Mouse (Mus musculus) layer of hippocampus, adult 18-20 months (tissue): ENCODE measurements around the gene Prkag1. TPM values are rescaled to one million over a fixed set of nuclear protein-coding genes. Genes with fewer than 3 reads are reported as not detected.

Source experiments
- DNase-seq, 2 experiments: peaks; one replicate each; pipeline ENCODE4 v3.0.0; 2022; ENCODE audit warnings: low spot score in 2 of 2
- long read RNA-seq: library from polyadenylated mRNA; stranded (forward); transcript quantifications from one replicate; pipeline ENCODE4 v2.0.0, GENCODE M21; 2021
- total RNA-seq, 2 experiments: library from RNA; stranded (reverse); gene quantifications; 2 replicates each; pipeline ENCODE4 v1.2.3; 2021

Gene Prkag1
- 10 to 100 TPM; 50.6 to 51.1 TPM for total RNA-seq
- long read RNA-seq, transcript Prkag1-201 (12 exons, 1,652 nt): major isoform, 41 of 56 reads
- long read RNA-seq, partial matches to known transcripts: 9 of 56 reads
- long read RNA-seq, other reads (novel, unspliced or antisense): 6 of 56 reads

DNA sequence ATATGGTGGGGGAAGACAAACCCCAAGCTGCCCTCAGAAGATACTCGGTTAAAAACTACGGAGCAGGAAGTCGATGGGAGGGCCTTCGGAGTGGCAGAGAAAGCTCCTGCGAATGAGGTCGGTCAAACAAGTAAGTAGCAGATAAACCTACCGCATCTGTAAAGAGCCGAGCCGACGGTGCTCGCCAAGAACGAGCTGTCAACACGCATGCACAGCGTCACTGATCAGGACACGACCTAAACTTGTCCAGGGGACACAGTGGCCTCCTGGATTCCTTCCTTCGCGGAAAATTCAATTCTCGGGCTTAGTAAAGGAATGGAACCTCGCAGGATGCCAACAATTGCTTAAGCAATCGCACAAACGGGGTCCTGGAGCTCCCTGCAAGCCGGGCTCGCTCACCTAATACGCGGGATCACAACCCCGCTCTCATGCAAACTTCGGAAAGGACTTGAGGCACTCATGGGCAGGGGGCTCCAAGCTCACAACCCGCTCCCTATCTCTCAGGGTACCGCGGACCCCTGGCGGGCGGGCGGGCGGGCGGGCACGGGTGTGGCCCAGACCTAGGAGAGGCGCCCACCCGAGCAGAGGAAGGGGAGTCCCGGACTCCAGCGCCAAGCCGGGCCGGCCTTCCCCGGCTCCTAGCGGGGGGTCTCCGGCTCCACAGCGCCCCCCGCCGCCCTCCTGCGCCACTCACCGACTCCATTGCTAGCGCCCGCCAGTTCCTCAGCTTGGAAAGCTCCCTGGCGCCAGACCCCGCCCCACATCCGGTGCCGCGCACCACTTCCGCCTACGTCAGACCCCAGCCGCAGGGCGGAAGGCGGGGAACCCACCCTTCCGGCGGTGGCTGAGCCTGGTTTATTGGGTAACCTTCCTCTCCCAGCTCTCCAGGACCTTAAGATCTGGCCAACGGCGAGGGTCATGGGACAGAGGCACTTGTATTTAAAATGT, at the start of gene Prkag1:
TSS of gene Prkag1 (minus strand) at position 786 of the 948 bp plus-strand sequence.
- peak; percentile 94 to 95 for DNase-seq

DNA sequence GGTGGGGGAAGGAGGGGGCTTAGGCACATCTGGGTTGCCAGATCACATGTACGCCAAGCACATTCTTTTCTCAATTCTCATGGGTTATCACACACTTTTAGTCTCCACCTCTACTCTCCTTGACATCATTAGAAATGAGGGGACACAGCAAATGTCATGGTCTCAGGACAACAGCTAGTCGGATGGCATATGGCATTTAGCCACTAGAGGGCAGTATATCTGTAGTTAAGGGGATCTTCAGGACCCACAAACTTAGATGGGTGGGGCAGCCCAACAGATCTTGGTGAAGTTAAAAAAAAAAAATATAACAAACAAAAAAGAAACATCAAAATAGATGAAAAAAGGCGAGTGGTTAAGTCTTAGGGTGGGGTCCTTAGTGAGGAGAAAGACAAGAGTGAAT, 46.0 kb upstream of the Prkag1 start:
- DNase-seq: peak in 1 of 2 experiments; percentile 73

DNA sequence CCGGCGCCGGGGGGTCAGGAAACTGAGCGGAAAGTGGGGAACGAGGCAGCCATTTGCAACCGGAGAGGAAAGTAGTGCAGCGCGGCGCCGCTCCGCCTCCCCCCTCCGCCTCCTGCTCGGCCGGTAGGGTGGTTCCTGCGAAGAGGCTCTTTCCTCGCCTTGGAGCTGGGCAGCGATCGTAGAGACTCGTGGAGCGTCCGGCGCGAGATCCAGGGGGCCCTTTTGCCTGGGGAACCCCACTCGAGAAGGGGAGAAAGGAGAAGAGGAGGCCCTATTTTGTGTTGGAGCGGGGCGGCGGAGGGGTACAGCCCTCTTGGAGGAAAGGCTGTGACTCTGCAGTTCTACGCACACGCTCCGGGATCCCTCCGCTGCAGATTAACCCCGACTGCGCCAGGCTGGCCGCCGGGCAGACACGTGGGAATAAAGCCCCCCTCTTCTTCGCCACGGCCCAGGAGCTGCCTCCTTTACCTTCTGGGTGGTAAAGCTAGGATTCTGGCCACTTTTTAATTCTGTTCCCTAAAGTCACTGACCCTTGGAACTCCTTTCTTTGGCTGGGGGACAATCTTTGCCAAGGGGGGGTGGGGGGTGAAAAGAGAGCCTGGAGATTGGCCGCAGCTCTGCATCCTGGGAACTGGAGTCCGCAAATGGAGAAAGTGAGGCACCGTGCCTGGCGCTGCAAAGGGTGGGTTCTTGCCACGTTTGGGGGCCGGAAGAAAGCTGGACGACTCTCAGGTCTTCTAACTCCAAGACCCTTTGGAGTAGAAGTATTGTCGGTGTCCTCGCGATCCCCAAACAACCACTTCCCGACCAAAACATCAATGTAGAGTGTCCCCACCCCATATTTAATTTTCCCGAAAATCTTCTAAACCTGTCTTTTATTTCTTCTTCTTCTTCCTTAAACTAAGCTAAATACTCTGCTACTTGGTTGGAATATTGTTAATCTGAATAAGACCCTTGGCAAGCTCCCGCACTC, 40.9 kb upstream of the Prkag1 start:
- DNase-seq: peak; percentile 91 to 96

DNA sequence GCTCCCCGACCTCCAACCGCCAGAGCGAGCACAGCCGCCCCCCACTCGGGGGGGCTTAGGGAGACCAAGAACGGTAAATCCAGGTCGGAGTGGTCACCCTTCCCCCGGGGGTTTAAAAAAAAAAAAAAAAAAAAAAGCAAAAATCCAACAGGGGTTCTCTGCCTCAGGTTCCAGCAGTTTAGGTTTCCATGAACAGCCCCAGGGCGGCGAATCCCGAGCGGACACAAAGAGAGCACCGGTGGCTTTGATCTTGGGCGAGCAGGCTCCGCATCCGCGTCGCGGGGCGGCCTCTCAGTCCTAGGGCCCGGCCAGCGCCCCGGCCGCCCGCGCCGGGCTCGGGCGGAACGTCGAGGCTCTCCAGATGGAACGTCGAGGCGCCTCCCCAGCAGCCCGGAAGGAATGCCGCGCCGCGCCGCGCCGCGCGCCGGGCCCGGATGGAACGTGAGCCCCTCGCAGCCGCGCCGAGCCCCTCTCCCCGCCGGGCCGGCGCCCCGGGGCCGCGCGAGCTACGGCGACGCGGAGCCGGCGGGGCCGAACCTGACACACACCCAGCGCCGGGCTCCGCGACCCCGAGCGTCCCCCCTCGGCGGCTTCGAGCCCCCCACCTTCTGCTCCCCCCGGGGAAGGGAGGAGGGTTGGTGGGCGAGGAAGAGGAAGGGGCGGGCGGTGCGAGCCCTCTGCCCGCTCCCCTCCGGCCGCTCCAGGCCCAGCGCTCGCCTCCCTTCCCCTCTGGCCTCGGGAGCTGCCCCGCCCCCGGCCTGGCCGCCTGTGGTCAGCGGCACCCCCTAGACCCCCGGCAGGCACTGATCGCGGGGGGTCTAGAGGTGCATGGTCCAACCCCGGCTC, 40.0 kb upstream of the Prkag1 start, which contains the start of gene Kmt2d:
TSS of gene Kmt2d (minus strand) at position 135 of the 846 bp plus-strand sequence.
- DNase-seq: peak in 1 of 2 experiments; percentile 45

DNA sequence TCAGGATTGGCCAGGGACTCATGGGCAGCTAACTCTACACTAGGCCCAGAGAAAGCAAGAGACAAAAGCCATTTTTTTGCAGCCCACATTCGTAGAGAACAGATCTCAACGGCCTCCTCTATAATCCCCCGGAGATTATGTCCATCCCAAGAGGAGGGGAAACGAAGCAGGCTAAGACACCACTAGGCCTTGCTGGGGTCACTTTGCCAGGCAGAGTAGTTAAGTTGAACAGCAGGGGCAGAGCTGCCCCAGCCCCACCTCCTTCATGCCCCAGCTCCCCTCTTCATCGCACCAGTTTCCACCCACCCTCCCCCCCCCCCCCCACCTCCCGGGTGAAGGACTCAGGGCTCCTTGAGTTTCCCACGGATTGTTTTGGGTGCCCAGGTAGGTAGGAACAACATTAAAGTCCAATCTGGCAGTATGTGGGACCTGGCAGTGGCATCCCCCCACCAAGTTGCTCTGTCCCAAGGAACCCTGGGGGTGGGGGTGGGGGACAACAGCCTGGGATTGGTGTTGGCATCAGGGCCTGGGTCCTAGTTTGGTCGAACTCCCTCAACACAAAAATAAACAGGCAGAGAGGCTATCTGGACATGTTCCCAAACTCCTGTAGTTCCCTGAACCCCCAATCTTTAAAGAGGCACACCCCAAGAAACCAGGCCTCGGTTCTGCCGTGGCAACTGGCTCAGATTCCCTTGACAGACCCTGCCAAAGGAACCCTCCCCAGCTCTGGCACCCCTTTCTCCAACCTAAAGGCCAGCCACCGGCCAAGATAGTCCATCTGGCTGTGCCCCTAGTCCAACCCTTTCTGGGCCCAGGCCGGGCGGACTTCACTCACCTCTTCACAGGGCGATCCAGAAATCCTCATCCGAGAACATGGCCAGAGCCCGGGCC, 39.1 kb upstream of the Prkag1 start:
- DNase-seq: no peak

DNA sequence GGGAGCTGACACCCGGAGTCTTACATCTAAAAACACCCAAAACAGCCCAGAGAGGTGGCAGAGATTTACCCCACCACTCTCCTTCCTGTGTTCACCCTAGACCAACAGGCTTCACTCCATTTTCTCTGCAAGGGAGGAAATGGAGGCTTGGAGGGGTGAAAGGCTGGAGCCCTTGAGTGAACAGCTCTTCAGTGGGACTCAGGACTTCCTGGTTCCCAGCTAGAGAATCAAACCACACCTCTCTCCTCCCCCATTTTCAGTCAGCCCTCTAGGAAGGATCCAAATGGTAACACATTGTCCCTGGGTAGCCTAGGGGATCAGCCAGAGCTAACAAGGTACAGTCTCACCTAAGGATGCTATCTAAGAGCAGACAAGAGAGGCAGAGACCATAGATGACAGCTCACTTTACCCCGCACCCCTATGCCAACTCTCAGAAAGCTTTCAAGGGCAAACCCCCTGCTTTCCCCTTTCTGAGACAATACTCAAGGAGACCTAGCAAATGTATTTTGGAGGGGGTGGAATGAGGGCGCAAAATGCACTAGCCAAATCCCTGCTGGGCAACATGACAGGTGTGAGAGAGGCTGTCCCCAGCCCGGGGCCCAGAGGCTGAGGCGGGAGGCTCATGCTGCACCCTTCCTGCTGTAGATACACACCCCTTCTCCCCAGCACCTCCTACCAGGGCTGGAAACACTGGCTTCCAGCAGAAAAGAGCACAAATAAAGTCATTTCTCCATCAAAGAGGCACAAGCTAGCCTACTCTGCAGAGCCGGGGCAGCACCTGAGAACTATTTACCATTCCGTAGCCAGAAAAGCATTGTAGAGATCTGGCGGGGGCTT, 38.2 kb upstream of the Prkag1 start:
- DNase-seq: no peak

DNA sequence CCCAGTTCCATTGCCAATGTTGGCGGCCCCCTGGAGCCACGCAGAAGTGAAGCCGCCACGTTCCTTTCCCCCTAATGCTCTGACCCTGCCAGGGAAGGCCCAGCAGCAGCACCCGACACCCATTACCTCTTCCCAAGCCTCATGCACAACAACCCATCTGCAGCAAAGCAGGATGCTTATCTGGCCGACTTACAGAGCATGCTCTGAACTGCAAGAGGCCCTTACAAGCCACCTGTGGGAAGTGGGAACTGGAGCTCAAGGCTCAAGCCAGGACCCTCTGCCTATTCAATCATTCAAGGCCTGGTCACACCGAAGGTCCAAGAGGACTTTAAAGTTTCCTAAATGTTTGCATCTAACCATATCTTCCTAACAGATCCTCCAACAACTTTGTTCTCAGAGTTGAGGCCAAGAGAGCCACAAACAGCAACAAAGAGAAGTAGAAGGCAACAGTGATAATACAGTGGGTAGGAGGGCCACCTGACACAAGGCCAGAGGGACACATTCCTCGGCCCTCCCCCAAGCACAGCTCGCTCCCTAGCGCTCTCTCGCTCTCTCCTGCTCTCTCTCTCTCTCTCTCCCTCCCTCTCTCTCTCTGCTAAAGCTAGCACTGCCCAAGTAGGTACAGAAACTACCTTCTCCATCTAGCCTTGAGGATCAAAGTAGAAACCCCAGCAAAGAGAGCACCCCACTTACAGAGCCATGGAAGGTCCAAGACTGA, 37.2 kb upstream of the Prkag1 start:
- DNase-seq: no peak

DNA sequence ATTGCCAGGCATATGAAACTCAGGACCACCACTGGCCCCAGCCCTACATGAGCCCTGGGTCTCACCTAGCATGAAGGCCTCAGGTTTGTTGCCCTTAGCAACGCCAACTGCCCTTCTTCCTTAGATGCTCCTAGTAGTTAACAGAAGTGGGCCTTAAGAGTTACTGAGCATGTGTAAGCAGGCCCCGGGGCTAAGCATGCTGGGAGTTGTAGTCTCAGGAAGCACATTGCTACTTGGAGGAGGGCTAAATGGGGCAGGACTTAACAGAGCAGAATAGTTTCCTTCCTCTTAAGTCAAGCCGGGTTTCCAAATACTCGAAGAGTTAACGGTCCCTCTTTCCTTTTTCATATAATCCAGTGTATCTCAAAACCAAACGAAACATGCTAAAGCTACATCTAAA, 36.0 kb upstream of the Prkag1 start:
- DNase-seq: peak in 1 of 2 experiments; percentile 65

DNA sequence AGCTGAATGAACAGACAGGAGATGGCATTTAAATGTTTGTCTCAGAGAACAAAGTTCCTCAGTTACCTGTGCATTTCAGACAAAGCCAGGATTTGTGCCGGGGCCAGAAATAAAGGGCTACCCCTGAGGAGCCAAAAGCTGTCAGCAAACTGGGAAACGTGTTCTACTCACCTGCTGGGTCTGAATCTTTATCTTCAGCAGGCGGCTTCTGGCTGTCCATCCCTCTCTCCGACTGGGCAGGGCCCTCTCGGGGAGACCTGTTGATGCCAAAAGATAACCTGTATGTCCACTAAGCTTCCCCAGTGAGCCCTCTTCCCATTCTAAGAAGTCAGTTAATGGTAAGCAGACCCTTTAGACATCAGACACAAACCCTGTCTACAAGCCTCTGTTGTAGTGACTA, 35.2 kb upstream of the Prkag1 start:
- DNase-seq: no peak

DNA sequence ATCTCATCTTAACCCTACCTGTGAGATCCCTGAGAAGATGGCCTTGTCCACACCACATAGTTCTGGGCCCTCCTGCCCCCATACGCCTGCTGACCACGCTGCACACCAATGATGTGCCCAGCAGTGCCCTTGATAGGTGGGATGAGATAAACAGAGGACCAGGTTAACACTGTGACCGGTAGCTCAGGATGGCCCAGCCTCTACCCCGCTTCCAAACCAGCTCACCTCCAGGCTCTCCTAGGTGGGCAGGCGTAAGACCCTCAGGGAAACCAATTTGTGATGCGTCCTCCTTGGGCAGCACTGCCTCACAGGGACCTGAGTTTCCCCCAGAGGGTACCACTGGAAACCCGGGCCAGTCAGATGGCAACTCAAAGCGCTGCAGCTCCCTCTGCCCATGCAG, 34.5 kb upstream of the Prkag1 start:
- DNase-seq: no peak

DNA sequence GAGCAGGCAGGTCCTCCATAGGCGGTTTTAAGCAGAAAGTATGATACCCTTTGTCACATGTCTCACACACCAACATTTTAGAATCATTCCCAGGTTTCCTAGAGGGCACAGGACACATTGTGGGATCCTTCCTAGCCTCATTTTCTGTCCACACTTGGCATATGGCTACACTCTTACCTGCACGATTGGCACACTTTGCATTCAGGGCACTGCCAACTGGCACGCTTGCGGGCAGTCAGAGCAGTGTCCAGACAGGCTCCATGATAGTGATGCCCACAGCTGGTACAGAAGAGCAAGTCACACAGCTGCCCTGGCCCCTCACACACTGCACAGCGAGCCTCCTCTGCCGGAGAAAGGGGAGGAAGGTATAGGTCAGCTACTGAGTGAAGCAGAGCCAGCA, 33.6 kb upstream of the Prkag1 start:
- DNase-seq: no peak

DNA sequence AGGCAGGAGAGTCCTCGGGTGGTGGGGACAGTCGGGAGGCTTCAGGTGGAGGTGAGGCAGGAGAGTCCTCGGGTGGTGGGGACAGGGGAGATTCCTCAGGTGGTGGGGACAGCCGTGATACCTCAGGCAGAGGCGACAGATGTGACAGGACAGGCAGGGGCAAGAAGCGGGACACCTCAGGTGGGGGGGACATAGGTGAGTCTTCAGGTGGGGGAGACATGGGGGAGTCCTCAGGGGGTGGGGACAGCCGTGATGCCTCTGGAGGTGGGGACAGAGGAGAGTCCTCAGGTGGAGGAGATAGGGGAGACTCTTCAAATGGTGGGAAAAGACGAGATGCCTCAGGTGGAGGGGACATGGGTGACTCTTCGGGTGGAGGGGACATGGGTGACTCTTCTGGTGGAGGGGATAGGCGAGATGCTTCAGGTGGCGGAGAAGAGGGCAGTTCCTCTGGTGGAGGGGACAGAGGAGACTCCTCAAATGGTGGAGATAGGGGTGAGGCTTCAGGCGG, 32.2 kb upstream of the Prkag1 start:
- DNase-seq: no peak

DNA sequence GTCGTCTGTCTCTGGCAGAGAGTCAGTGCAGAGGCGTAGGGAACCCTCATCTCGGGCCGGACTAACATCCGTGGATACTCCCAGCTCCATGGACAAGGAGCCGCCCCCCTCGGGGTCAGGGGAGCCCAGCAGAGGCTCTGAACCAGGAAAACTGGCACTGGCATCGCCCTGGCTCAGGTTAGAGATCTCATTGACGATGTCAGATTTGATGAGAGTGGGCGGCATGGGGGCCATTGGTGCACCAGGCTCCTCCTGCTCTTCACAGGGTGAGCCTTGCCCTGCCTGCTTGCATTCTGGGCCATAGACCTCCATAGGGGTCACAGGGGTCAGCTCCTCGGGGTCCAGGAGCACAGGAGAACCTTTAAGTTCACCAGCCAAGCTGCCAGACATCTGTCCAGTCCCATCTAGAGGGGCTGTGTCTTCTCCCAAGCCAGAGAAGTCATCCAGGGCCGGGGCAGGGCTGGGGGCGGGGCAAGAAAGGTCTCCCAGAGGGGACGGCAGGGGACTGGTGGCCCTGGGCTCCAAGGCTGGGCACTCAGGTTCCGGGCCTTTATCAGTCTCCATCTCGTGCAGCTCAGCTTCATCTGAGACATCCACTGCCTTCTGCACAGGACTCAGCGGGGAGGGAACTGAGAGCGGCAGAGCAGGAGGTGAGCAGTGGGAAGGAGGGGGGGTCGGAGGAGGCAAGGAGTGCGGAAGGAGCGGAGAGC, 30.5 kb upstream of the Prkag1 start:
- DNase-seq: no peak

DNA sequence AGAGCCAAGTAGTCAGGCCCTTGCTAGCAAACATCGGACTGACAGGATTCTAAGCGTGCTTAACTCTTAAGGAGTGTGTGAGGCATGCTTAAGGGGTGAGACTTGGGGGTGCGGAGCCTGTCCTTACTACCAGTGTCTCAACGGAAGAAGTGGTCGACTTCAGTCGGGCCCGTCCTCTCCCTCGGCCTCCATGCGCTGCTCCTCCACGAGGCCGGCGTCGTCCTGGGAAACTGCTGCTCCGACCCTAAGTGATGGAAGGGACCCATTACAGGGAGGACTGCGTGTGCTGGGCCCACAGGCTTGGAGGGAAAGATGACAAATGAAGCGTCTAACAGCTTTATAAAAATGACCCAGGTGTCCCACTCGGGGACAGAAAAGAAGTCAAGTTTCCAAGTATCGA, 29.6 kb upstream of the Prkag1 start:
- DNase-seq: no peak

DNA sequence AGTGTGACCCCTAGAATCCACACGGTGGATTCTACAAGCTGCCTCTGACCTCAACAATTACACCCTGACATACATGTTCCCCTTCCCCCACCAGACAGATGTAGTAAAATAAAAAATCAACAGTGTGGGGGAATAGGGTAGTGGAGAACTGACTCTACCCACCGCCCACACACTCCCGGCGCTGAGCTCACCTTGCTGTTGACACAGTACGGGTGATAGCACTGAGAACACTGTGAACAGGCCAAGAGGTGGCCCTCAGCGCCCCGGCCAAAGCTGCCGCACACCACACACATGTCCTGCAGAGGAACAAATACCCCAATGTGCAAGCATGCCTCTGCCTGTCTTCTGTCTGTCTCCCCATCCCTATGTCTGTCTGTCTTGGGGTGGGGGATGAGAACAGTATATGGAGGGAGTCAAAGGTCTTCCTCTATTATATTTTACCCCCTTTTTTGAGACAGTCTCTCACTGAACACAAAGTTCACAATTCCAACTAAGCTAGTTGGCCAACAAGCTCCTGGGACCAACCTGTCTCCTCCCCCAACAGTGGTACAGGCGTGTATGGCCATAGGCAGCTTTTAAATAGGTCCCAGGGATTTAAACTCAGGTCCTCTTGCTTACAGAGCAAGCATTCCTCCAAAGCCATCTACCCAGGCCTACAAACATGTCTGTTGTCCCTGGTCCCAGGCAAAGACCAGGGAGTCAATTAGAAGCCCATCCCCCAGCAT, 28.2 kb upstream of the Prkag1 start:
- DNase-seq: no peak

DNA sequence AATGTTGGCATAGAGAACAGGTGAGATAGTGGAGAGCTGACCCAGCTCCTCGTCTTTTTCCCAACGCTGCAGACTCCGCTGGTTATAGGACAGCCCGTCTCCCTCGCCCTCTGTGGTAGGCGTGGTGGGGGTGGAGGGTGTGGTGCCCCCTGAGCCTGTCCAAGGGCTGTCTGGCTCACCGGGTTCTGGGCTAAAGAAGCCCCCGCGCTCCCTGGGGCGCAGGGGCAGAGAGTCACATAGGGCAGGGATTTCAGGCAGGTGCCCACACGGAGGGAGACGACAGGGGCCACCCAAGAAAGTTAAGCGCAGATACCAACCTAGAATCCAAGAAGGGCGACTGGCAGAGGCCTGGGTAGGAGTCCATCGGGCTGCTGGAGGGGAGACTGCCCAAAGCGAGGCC, 22.9 kb upstream of the Prkag1 start:
- DNase-seq: no peak
